Mouse (Mus musculus): ENCODE results near the gene Fuz. TPM values are rescaled to one million over a fixed set of nuclear protein-coding genes. Genes with fewer than 3 reads are reported as not detected.

Gene Fuz
- total RNA-seq (2021): 10 to 100 TPM; 16.1 to 17.3 TPM
- long read RNA-seq, experiment 1, partial matches to known transcripts: 0 of 8 reads
- long read RNA-seq, experiment 1, other reads (novel, unspliced or antisense): 4 of 8 reads
- long read RNA-seq, experiment 2, partial matches to known transcripts: 0 of 9 reads
- long read RNA-seq, experiment 2, other reads (novel, unspliced or antisense): 5 of 9 reads

- DNase-seq: peak; percentile 88
Observed at GRCm38 (mm10) chr7:44895593-44896434, at the start of gene Fuz. Gene Fuz, plus strand, starts transcription at chr7:44896079.

- DNase-seq: no peak
Observed at GRCm38 (mm10) chr7:44846804-44847203, 49.1 kb upstream of the Fuz start.

- no peak for DNase-seq
Observed at GRCm38 (mm10) chr7:44847772-44848171, 48.1 kb upstream of the Fuz start.

GRCm38 (mm10) chr7:44848561-44849415 is 47.1 kb upstream of the Fuz start, which contains the start of the genes Akt1s1 and Tbc1d17:
Gene Akt1s1, plus strand, starts transcription at chr7:44848991.
Gene Tbc1d17, minus strand, starts transcription at chr7:44849079.
- DNase-seq: peak; percentile 100

- peak; percentile 90 for DNase-seq
Observed at GRCm38 (mm10) chr7:44849416-44850111, 46.3 kb upstream of the Fuz start.

- DNase-seq: peak; percentile 81
Observed at GRCm38 (mm10) chr7:44850146-44850545, 45.7 kb upstream of the Fuz start.

GRCm38 (mm10) chr7:44850789-44851624 is 44.9 kb upstream of the Fuz start:
- no peak for DNase-seq

- no peak for DNase-seq
Observed at GRCm38 (mm10) chr7:44851625-44852234, 44.1 kb upstream of the Fuz start.

GRCm38 (mm10) chr7:44852259-44853027 is 43.4 kb upstream of the Fuz start:
- DNase-seq: no peak

- no peak for DNase-seq
Observed at GRCm38 (mm10) chr7:44853065-44853464, 42.8 kb upstream of the Fuz start.

- DNase-seq: no peak
Observed at GRCm38 (mm10) chr7:44853596-44854355, 42.1 kb upstream of the Fuz start.

GRCm38 (mm10) chr7:44854356-44855031 is 41.4 kb upstream of the Fuz start:
- peak; percentile 87 for DNase-seq

- no peak for DNase-seq
Observed at GRCm38 (mm10) chr7:44855036-44855435, 40.8 kb upstream of the Fuz start.

GRCm38 (mm10) chr7:44856265-44856916 is 39.5 kb upstream of the Fuz start:
- no peak for DNase-seq

- DNase-seq: peak; percentile 80
Observed at GRCm38 (mm10) chr7:44857042-44857552, 38.8 kb upstream of the Fuz start, which contains the start of gene Pnkp. Gene Pnkp, plus strand, starts transcription at chr7:44857139.

- no peak for DNase-seq
Observed at GRCm38 (mm10) chr7:44857905-44858304, 38.0 kb upstream of the Fuz start.

- no peak for DNase-seq
Observed at GRCm38 (mm10) chr7:44859896-44860295, 36.0 kb upstream of the Fuz start.
